In the genomic region with DNA sequence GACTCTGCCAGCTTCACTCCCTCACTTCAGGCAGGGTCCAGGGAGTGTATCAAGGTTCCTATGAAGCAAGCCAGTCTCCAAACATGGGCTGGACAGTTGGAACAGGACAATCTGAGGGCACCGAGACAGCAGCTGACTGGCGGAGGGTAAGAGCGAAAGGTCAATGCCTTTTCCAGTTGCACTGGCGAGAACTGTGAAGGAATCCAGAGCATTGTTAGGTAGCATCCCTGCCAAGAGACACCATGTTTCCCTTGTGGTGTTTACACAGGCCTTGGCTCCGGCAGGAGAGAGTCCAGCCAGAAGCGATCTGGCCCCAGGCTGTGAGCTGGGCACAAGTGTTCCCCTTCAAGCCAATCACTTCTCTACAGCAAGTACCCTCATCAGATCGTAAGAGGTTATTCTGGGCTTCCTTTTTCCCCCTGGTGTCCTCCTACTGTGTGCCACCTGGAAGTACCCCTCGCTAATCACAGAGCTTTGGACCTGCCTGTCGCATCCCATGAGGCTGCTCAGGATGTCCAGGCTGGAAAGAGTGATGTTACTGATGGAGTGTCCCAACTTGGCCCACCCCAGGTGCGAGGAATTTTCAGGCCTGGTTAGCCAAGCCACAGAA, we compare ENCODE assay signal across 13 mouse cellular contexts. TPM values are rescaled to one million over a fixed set of nuclear protein-coding genes. Genes with fewer than 3 reads are reported as not detected.
DNase-seq lines count a peak whose midpoint lies in the region; ATAC-seq and TF ChIP-seq lines count a peak whose summit lies in the region.
"Had no signal": no experiment of that assay in that cellular context is flagged by ENCODE, and none has a peak within 500 bp of the region (broad histone marks: within the 10 kb centered on the region; RNA-seq: fewer than 3 reads in every experiment).

No protein-coding gene starts in this region.

- H3K27me3 ChIP-seq in forebrain, embryonic 16.5 days (replicated peaks; ENCODE audit: control insufficient read depth, insufficient read depth, low read length): no peaks in the 10 kb centered on the region

- peak; percentile 37 for DNase-seq in adrenal gland, adult 2 months
- no peak for DNase-seq in adrenal gland, postnatal 4 days (ENCODE audit: low spot score in 2 of 2)
- DNase-seq in left cerebral cortex, postnatal 4 days: peak; percentile 29
- no peak for DNase-seq in left cerebral cortex, adult 2 months (ENCODE audit: extremely low spot score in 1 of 2, low spot score in 2 of 2)
- peak; percentile 60 to 69 for DNase-seq in cerebellum, postnatal 14 days
- peak; percentile 32 for DNase-seq in lung, postnatal 14 days
- DNase-seq: thymus, postnatal 14 days had no signal

- H3K27ac ChIP-seq in left cerebral cortex, adult 2 months: no peak overlapping the region
- H3K27ac ChIP-seq in forebrain, embryonic 16.5 days (ENCODE audit: low read length): no peak overlapping the region

- no peaks in the 10 kb centered on the region for H3K36me3 ChIP-seq in forebrain, embryonic 16.5 days (ENCODE audit: control insufficient read depth, insufficient read depth)

- WGBS in forebrain, embryonic 16.5 days: 82% methylated on average over 10 of the region's 10 CpGs

- ATAC-seq in erythroid progenitor cell, adult 5-6 weeks (replicated peaks; ENCODE audit: low FRiP score, poor library complexity, severe bottlenecking): no peak
- no peak for ATAC-seq in forebrain, embryonic 16.5 days
- ATAC-seq: activated CD4-positive, CD25-positive, alpha-beta regulatory T cell, adult 4 months; inflammation-experienced regulatory T-cells, adult 6 months had no signal

- intact Hi-C loops in left cerebral cortex, postnatal 4 days (cut with DNase I): no loop called here
- intact Hi-C loops in left cerebral cortex, adult 2 months (cut with DNase I): no loop called here

- TF ChIP-seq CTCF in left cerebral cortex, adult 2 months (IDR thresholded peaks at IDR 0.05): no peak

- no peak overlapping the region for H3K4me3 ChIP-seq in left cerebral cortex, adult 2 months
- no peak overlapping the region for H3K4me3 ChIP-seq in forebrain, embryonic 16.5 days (replicated peaks; ENCODE audit: low read length)

- H3K9me3 ChIP-seq in forebrain, embryonic 16.5 days (ENCODE audit: control insufficient read depth, low read length): no peaks in the 10 kb centered on the region

- no peak overlapping the region for H3K4me2 ChIP-seq in forebrain, embryonic 16.5 days (ENCODE audit: low read length)

- H3K9ac ChIP-seq in forebrain, embryonic 16.5 days (replicated peaks; ENCODE audit: low read depth, low read length): no peak overlapping the region

- H3K4me1 ChIP-seq in forebrain, embryonic 16.5 days (replicated peaks; ENCODE audit: control insufficient read depth, insufficient read depth, low read length): no peaks in the 10 kb centered on the region

RNA-seq across cellular contexts. Expression of a gene that starts 13.2 kb away (rescaled TPM):
- 10 to 100 TPM; 54.7 to 70.2 TPM for total RNA-seq in adrenal gland, adult 2 months (2021)
- polyA plus RNA-seq in adrenal gland, adult 2 months (2012; rRNA removed): 30.6 and 44.4 TPM in 2 replicates
- total RNA-seq in adrenal gland, postnatal 4 days (2021): 10 to 100 TPM; 16.3 to 20.1 TPM
- total RNA-seq in left cerebral cortex, postnatal 4 days (2021): 1 to 10 TPM; 1.9 to 2.6 TPM
- 10 to 100 TPM; 10.8 to 11.6 TPM for total RNA-seq in left cerebral cortex, adult 2 months (2021)
- total RNA-seq in erythroid progenitor cell, adult 5-6 weeks (2015; ENCODE audit: low replicate concordance): 0.42 TPM in 1 of 2 replicates, not detected in the other
- 0.13 TPM in 1 of 2 replicates, not detected in the other for total RNA-seq in erythroid progenitor cell, adult 5-6 weeks (2017; ENCODE audit: low replicate concordance)
- polyA plus RNA-seq in forebrain, embryonic 16.5 days (2015; fragmentation: Nextera tagmentation; extraction: Ambion mirVana): 2.8 and 2.9 TPM in 2 replicates
- total RNA-seq: megakaryocyte progenitor cell, adult 5-6 weeks; neutrophil, adult 5-6 weeks had no signal
- polyA plus RNA-seq: activated CD4-positive, CD25-positive, alpha-beta regulatory T cell, adult 4 months; inflammation-experienced regulatory T-cells, adult 6 months had no signal

RNA-seq across cellular contexts. Expression of a gene that starts 26.7 kb away (rescaled TPM):
- 1 to 10 TPM in 1 of 2 experiments, under 1 TPM in 1; 0.98 to 1.0 TPM for total RNA-seq in adrenal gland, adult 2 months (2021)
- 0.83 and 1.3 TPM in 2 replicates for polyA plus RNA-seq in adrenal gland, adult 2 months (2012; rRNA removed)
- total RNA-seq in adrenal gland, postnatal 4 days (2021): 1 to 10 TPM; 2.1 to 3.3 TPM
- total RNA-seq in left cerebral cortex, postnatal 4 days (2021): 1 to 10 TPM; 2.3 to 2.7 TPM
- 1 to 10 TPM in 1 of 2 experiments, under 1 TPM in 1; 0.81 to 1.2 TPM for total RNA-seq in left cerebral cortex, adult 2 months (2021)
- total RNA-seq in erythroid progenitor cell, adult 5-6 weeks (2015; ENCODE audit: low replicate concordance): not detected in 2 replicates
- total RNA-seq in erythroid progenitor cell, adult 5-6 weeks (2017; ENCODE audit: low replicate concordance): not detected in 2 replicates
- 1.7 and 2.2 TPM in 2 replicates for polyA plus RNA-seq in forebrain, embryonic 16.5 days (2015; fragmentation: Nextera tagmentation; extraction: Ambion mirVana)
- total RNA-seq: megakaryocyte progenitor cell, adult 5-6 weeks; neutrophil, adult 5-6 weeks had no signal
- polyA plus RNA-seq: activated CD4-positive, CD25-positive, alpha-beta regulatory T cell, adult 4 months; inflammation-experienced regulatory T-cells, adult 6 months had no signal

Comparison
In these comparisons a context has a peak if more than half of its experiments do, and no peak if none do; other contexts are left out.
1. DNase-seq: peak in adrenal gland, adult 2 months (single experiment), left cerebral cortex, postnatal 4 days (single experiment), cerebellum, postnatal 14 days (2 of 2) and lung, postnatal 14 days (single experiment); none in adrenal gland, postnatal 4 days (0 of 2) and left cerebral cortex, adult 2 months (0 of 2).